Mouse (Mus musculus) ovary, postnatal 10 days (tissue): Measurements from ENCODE around the gene Cald1.

ENCODE experiments used
- DNase-seq: peaks from one replicate; pipeline ENCODE4 v3.0.0; 2022; ENCODE audit warnings: low spot score

The Cald1 gene

DNA sequence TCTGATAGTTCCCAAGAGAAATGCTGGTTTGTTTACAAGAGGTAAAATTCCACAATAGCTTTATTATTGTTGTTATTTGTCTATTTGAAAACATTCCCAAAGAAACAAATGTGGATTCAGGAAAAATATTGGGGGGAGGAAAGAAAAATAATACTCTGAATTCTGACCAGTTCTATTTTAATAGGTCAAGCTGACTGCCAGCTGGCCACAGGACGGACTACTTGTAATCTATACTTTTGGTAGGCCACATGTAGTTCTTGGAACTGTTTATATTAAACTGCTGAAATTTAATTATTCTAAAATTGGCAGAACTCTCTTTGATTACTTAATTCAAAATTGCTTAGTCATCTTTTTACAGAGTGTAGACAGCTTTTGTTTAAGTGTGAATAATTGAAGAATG, 73.1 kb downstream of the Cald1 start:
- DNase-seq, result no peak

- no peak for DNase-seq
These were observed 76.1 kb downstream of the Cald1 start for GRCm38 (mm10) chr6:34674416-34674815.

DNA sequence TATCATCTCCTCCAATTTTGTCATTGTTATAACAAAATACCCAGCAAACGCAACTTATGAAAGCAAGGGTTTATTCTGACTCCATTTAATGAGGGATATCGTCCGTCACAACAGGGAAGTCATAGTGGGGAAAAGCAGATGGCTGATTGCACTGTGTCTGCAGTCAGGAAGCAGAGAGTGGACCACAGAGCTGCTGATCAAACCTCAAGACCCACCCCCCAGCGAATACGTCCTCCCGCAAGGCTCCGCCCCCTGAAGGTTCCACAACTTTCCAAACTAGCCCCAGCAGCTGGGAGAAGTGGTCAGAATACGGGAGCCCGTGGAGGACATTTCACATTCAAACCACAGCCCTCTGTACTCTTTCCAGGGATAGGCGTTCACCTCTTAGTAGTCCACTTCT, 76.6 kb downstream of the Cald1 start:
- no peak for DNase-seq

- DNase-seq, result no peak
These were observed 83.8 kb downstream of the Cald1 start for GRCm38 (mm10) chr6:34682126-34682525.

DNA sequence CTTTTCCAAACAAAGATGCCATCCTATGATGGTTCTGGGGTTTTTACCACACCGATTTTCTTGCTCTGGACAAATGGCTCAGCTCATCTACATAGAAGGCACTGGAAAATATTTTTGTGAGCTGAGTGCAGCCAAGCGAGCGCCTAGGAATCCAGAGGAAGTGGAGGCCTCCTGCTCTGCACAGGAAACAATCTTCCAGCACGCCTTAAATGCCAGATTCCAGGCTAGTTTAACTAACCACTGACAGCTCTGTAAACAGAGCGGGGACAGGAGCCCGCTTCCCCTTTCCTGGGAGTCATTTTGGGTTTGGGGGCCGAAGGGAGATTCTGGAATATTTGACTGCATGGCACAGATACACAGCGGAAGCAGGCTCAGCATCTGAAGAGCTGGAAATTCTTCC, 86.6 kb downstream of the Cald1 start:
- no peak for DNase-seq

- no peak for DNase-seq
These were observed 90.7 kb downstream of the Cald1 start for GRCm38 (mm10) chr6:34688971-34689370.

GRCm38 (mm10) chr6:34691416-34691815, 93.1 kb downstream of the Cald1 start:
- no peak for DNase-seq

DNA sequence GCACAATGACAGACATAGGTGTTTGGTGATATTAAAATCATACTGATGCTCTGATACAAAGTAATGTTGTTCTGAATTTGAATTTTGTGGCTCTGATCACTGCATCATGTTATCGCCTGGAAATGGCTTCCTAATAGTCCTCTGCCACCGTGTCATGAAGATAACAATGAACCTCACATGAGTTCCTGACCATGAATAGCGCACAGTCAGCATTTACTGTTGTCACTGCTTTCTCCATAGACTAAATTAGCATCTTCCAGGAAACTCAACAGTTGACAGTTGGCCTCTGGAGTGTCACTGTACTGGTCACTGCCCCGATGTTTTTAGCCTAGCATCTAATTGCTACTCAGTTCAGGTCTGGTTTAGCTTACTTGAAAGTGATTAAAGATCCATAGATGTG, 95.8 kb downstream of the Cald1 start:
- DNase-seq, result no peak

DNA sequence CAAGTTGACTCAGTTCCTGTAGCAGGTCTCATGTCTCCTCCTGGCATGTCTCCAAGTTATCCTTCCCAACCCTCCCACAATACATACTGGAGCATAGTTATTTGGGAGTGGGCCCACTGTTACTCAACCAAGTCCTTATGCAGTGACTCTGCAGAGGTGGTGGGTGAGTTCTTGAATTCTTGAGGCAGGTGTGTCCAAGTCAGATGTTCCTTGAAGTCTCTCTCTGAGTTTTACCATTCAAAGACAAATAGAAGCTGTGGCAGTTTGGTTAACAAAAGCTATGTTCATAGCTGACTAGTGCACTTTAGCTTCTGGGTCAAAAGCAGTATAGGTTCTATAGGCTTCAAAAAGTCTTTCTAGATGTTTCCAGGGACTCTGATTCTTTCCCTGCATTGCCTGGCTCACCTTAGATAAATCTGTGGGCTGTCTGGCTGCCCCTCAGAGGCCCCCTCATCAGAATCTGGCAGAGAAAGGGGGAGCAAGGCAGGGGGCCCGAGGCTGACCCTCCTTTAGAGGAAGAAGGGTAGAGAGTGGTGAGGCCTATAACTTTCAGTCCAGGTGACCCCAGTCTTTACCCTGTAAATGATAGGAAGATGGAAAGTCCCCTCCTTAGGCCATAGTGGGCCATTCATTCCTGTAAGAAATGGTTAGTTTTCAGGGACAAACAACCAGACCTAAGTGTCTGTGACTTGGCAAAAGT, 105.3 kb downstream of the Cald1 start:
- no peak for DNase-seq

DNA sequence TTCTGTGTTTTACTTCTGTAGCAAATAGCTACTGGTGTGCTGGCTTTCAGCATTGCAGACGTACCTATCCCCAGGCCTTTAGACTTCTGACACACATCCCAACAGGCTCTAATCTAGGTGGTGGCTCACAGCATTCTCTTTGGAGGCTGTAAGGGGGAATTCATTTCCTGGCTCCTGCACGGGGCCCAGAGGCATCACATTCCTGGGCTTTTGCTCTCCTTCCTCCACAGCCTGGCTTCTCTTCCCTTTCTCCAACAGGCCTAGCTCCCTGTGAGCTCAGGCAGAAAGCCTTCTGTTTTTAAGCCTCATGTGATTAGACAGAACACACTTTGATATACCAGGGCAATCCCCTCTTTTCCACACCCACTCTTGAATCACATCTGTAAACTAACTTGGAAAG, 109.2 kb downstream of the Cald1 start:
- no peak for DNase-seq

- DNase-seq, result no peak
These were observed 110.5 kb downstream of the Cald1 start for GRCm38 (mm10) chr6:34708650-34709265.

DNA sequence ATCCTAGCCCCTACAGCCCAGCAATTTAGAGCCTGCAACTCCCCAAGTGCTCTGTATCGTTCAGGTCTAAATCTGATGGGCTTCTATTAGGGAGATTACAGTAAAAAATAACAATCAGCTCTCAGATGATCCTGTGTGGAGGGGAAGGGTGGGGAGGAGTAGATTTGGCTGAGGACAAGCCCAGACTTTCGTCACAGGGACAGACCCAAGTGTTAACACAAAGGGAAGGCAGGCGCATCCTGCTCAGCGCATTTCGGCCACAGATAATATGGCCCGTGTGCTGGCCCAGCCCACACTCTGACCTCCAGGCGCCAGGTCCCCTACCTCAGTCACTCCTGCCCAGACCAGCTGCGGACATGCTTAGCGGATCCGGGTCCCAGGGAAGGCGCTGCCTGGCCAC, 111.0 kb downstream of the Cald1 start:
- no peak for DNase-seq

- no peak for DNase-seq
These were observed 111.8 kb downstream of the Cald1 start for GRCm38 (mm10) chr6:34709946-34710682.

GRCm38 (mm10) chr6:34710848-34711247, 112.5 kb downstream of the Cald1 start:
- no peak for DNase-seq

DNA sequence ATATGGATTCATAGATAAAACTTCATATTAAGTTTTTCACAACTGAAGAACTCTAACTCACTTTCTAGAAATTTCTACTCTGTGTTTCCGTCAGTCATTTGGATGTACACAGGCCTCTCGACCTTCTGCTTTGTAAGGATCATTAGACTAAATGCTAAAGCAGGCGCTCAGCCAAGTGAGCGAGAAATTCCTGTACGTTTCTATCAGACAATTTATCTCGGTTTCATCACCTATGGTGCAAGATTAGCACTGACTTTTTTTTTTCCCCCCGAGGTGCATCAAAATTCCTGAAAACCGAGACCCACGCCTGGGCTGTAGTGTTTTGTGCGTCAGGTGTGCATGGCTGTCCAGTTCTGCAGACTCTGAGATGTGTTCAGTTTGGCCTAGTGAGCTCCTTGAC, 113.3 kb downstream of the Cald1 start:
- DNase-seq, result no peak

DNA sequence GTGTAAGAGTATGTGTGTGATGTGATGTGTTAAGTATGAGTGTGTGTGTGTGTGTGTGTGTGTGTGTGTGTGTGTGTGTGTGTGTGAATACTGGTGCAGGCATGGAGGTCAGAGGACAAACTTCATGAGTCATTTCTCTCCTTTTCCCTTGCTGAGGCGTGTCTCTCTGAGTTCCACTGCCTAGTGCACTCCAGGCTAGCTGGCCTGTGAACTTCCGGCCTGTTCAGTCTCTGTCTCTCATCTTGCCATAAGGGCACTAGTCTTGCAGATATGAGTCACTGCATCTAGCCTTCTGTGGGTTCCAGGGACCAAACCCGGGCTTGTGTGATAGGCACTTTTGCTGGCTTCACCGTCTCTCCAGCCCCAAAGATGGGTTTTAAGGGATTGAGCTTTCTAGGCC, 114.9 kb downstream of the Cald1 start:
- DNase-seq, result no peak

DNA sequence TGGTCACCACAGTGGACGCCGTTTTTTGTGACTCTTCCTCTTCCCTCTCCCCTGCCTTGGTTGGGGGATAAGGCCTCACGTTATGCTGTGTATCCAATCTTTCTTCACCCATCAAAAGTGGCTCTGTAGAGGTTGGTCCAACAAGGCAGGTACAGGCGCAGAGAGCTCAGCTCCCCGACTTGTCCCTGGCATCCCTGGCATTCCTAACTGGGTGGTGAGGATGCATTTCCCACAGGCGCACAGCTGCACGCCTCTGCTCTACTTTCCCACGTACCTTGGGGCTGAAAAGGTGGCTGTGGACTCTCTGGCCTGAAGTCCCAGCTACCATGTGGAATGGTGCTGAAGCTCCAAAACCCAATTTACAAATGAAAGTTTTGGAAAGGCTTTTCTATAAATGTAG, 115.5 kb downstream of the Cald1 start:
- no peak for DNase-seq

DNA sequence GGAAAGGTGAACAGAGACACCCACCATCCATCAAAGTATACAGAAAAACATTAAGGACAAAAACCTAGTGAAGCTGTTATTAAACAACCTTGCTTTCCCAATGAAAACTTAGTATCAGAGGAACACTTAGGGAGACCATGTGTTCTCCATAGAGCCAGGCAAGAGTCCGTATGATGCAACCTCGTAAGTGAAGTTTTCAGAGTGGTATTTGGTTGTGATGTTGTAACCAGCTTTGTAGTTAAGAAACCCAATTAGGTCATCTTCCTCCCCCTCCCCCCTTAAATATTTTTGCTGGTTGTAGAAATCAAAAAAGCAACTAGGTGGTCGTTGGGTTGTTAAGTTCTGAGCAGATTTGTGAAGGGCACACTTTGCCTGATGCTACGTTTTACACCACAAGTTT, 116.3 kb downstream of the Cald1 start:
- no peak for DNase-seq

DNA sequence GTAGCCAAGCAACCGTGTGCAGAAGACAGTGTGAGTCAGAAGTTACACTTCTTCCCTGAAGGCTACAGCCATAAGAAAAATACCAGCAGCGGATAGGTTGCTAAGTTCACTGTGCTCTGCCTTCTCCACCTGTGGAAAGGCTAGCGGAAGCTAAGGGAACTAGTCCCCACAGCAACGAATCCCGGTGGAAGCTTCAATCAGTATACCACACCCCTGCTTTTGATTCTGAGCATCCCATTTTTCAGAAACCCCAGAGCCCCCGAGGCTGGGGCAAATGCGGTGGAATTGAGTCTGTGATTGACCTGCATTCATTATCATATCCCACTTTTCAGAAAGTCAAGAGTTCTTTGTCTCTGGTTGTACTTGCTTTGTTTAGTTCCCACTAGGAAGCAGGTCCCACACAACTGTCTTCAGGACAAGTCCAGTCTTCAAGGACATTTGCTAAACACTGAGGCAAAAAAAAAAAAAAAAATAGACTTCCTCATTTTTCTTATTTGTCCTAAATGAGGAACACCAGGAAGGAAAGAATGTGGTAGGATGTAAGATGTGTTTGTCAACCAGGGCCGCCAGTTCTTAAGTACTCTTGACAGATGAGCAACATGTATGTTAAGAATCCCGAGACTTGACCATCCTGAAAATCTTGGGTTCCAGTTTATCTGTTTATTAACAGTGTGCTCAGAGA, 118.0 kb downstream of the Cald1 start:
- DNase-seq, result no peak

DNA sequence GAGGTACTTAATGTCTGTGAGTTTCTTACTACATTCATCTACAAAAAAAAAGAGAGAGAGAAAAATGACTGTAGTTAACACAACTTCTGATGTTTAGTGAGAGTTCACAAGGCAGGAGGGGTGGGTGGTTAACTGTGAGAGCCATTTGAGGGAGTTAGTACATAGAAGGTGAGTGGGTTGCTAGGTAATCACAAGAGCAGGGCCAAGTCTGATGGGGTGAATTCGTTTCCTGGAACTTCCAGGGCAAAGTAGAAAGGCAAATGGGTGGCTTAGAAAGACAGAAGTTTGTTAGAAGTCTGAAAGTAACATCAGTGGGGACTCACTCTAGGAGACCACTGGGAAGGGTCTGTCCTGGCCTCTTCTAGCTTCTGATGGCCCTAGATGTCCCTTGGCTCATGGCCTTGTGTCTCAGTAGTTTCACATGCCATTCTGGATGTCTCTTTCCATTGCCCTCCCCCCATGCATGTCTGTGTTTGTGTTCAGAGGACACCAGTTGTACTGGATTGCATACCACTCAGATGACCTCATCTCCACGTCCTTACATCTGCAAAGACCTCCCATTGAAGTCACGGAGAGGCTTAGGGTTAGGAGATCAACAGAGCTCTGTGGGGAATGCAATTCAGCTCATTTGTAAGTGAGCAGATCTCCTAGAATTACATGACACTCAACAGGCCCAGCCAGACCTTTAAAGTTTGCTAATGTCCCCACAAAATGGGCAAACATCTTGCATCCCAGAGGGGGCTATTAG, 118.8 kb downstream of the Cald1 start:
- no peak for DNase-seq

GRCm38 (mm10) chr6:34717651-34718050, 119.4 kb downstream of the Cald1 start:
- DNase-seq, result no peak

DNA sequence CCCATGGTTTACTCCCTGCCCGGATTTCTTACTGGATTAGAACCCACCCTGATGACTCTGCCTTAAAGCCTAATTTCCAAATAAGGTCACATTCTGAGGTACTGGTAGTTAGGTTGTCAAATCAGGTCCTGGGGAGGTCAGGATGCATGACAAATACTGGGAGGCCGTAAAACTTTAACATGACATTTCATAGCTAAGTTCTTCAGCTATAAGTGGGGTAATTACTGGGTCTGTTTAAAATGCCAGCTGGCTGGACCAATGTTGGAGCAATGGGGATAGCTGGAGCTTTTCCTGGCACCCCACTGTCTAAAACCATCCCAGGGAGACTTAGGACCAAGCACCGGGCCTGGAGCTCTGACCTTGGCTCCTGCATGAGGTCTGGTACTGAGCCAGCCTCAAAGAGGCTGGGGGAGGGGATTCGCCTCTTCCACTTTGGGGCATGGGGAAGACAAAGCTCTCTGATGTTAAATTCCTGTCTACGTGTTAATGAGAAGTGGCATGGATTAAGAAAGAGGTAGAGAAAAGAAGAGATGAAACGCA, 120.9 kb downstream of the Cald1 start:
- no peak for DNase-seq
